Mouse (Mus musculus): ENCODE results near the gene Arg2. TPM values are rescaled to one million over a fixed set of nuclear protein-coding genes. Genes with fewer than 3 reads are reported as not detected.
"Not testable (repeated sequence)": the region's sequence is repeated elsewhere in the genome, so short reads cannot be mapped to it uniquely, and the experiment has no call there.

The Arg2 gene
- polyA plus RNA-seq, 1 experiment from 2014 or later = 0.08 TPM

GRCm38 (mm10) chr12:79172019-79172941 lies 41.7 kb downstream of the Arg2 start, which contains the start of gene Vti1b:
Gene Vti1b, minus strand, starts transcription at chr12:79172667.
- WGBS (ENCODE audit: insufficient replicate concordance) = under 1% methylated on average over 73 of the region's 73 CpGs
- Histone ChIP-seq H3K4me2 (peak within 1 kb of the TSS; percentile 81), H3K36me3 (peaks cover 35% of the 10 kb centered on the region), H3K27ac (peak within 1 kb of the TSS; percentile 89), H3K9me3 (replicated peaks) (no peaks in the 10 kb centered on the region), H3K4me1 (peaks cover 26% of the 10 kb centered on the region), H3K27me3 (replicated peaks) (no peaks in the 10 kb centered on the region), H3K9ac (peak within 1 kb of the TSS; percentile 89), H3K4me3 (peak within 1 kb of the TSS; percentile 94)
- ATAC-seq = peak; percentile 97

GRCm38 (mm10) chr12:79173721-79174120 lies 43.1 kb downstream of the Arg2 start:
- Histone ChIP-seq H3K27me3 (replicated peaks) (no peaks in the 10 kb centered on the region), H3K4me3 (no peak overlapping the region), H3K9ac (peak overlapping the region; percentile 10; the same call in 1 of the 2 replicates), H3K4me1 (peaks cover 26% of the 10 kb centered on the region), H3K27ac (peak overlapping the region; percentile 72), H3K4me2 (peak overlapping the region; percentile 44), H3K9me3 (replicated peaks) (no peaks in the 10 kb centered on the region), H3K36me3 (peaks cover 47% of the 10 kb centered on the region)
- no peak for ATAC-seq
- WGBS (ENCODE audit: insufficient replicate concordance) = 27% methylated on average over 5 of the region's 5 CpGs

GRCm38 (mm10) chr12:79175998-79176397 lies 45.4 kb downstream of the Arg2 start:
- Histone ChIP-seq H3K9me3 (replicated peaks) (no peaks in the 10 kb centered on the region), H3K36me3 (peaks cover 54% of the 10 kb centered on the region), H3K4me2 (no peak overlapping the region), H3K4me3 (no peak overlapping the region), H3K27ac (no peak overlapping the region), H3K9ac (no peak overlapping the region), H3K27me3 (replicated peaks) (no peaks in the 10 kb centered on the region), H3K4me1 (peaks cover 21% of the 10 kb centered on the region)
- ATAC-seq = no peak
- WGBS (ENCODE audit: insufficient replicate concordance) = 83% methylated on average over 5 of the region's 5 CpGs

GRCm38 (mm10) chr12:79185160-79185559 lies 54.6 kb downstream of the Arg2 start:
- H3K4me2 ChIP-seq; H3K27me3 ChIP-seq (replicated peaks); ATAC-seq; H3K9me3 ChIP-seq (replicated peaks); H3K27ac ChIP-seq; H3K4me3 ChIP-seq; H3K9ac ChIP-seq: not testable (repeated sequence)
- peaks cover 17% of the 10 kb centered on the region for H3K4me1 ChIP-seq
- WGBS (ENCODE audit: insufficient replicate concordance) = 72% methylated on average over 5 of the region's 6 CpGs
- peaks cover 87% of the 10 kb centered on the region for H3K36me3 ChIP-seq

- Histone ChIP-seq H3K4me2 (peak overlapping the region; percentile 91), H3K4me3 (peak overlapping the region; percentile 78), H3K9ac (peak overlapping the region; percentile 77), H3K27ac (peak overlapping the region; percentile 86), H3K4me1 (peaks cover 23% of the 10 kb centered on the region), H3K36me3 (peaks cover 31% of the 10 kb centered on the region), H3K27me3 (replicated peaks) (no peaks in the 10 kb centered on the region), H3K9me3 (replicated peaks) (no peaks in the 10 kb centered on the region)
- WGBS (ENCODE audit: insufficient replicate concordance) = 0% methylated on average over 18 of the region's 18 CpGs
- ATAC-seq = peak; percentile 97
Measured at GRCm38 (mm10) chr12:79190931-79191673, 60.5 kb downstream of the Arg2 start.

- no peaks in the 10 kb centered on the region for H3K27me3 ChIP-seq (replicated peaks)
- ATAC-seq = peak; percentile 77
- peak overlapping the region; percentile 77 for H3K9ac ChIP-seq
- peak overlapping the region; percentile 86 for H3K27ac ChIP-seq
- H3K9me3 ChIP-seq (replicated peaks) = no peaks in the 10 kb centered on the region
- peaks cover 25% of the 10 kb centered on the region for H3K36me3 ChIP-seq
- 7% methylated on average over 14 of the region's 14 CpGs for WGBS (ENCODE audit: insufficient replicate concordance)
- H3K4me3 ChIP-seq = peak overlapping the region; percentile 78
- peak overlapping the region; percentile 91 for H3K4me2 ChIP-seq
- peaks cover 23% of the 10 kb centered on the region for H3K4me1 ChIP-seq
Measured at GRCm38 (mm10) chr12:79191701-79192100, 61.1 kb downstream of the Arg2 start.

- H3K4me3 ChIP-seq = peak within 1 kb of the TSS; percentile 78
- H3K9me3 ChIP-seq (replicated peaks) = no peaks in the 10 kb centered on the region
- no peak for ATAC-seq
- H3K4me1 ChIP-seq = peaks cover 23% of the 10 kb centered on the region
- peak within 1 kb of the TSS; percentile 77 for H3K9ac ChIP-seq
- peaks cover 20% of the 10 kb centered on the region for H3K36me3 ChIP-seq
- peak within 1 kb of the TSS; percentile 86 for H3K27ac ChIP-seq
- H3K27me3 ChIP-seq (replicated peaks) = no peaks in the 10 kb centered on the region
- 61% methylated on average over 6 of the region's 6 CpGs for WGBS (ENCODE audit: insufficient replicate concordance)
- peak within 1 kb of the TSS; percentile 91 for H3K4me2 ChIP-seq
Measured at GRCm38 (mm10) chr12:79192193-79192592, 61.6 kb downstream of the Arg2 start, which contains the start of gene Rdh11. Gene Rdh11, minus strand, starts transcription at chr12:79192293.

- WGBS (ENCODE audit: insufficient replicate concordance) = 1% methylated on average over 3 of the region's 3 CpGs
- no peak overlapping the region for H3K9ac ChIP-seq
- no peak overlapping the region for H3K27ac ChIP-seq
- peaks cover 23% of the 10 kb centered on the region for H3K4me1 ChIP-seq
- no peaks in the 10 kb centered on the region for H3K27me3 ChIP-seq (replicated peaks)
- no peaks in the 10 kb centered on the region for H3K9me3 ChIP-seq (replicated peaks)
- ATAC-seq = no peak
- peaks cover 8% of the 10 kb centered on the region for H3K36me3 ChIP-seq
- H3K4me3 ChIP-seq = no peak overlapping the region
- no peak overlapping the region for H3K4me2 ChIP-seq
Measured at GRCm38 (mm10) chr12:79193441-79193840, 62.9 kb downstream of the Arg2 start.

GRCm38 (mm10) chr12:79197105-79197504 lies 66.5 kb downstream of the Arg2 start:
- Histone ChIP-seq H3K27me3 (replicated peaks) (no peaks in the 10 kb centered on the region), H3K4me3 (no peak overlapping the region), H3K27ac (no peak overlapping the region), H3K9ac (no peak overlapping the region), H3K4me2 (no peak overlapping the region), H3K4me1 (peaks cover under 1% of the 10 kb centered on the region; the same call in 1 of the 2 replicates), H3K9me3 (replicated peaks) (no peaks in the 10 kb centered on the region), H3K36me3 (no peaks in the 10 kb centered on the region)
- no peak for ATAC-seq
- 65% methylated on average over 5 of the region's 5 CpGs for WGBS (ENCODE audit: insufficient replicate concordance)

- ATAC-seq = no peak
- no peaks in the 10 kb centered on the region for H3K4me1 ChIP-seq
- no peaks in the 10 kb centered on the region for H3K9me3 ChIP-seq (replicated peaks)
- H3K4me2 ChIP-seq = no peak overlapping the region
- 34% methylated on average over 3 of the region's 3 CpGs for WGBS (ENCODE audit: insufficient replicate concordance)
- no peak overlapping the region for H3K27ac ChIP-seq
- no peaks in the 10 kb centered on the region for H3K36me3 ChIP-seq
- H3K4me3 ChIP-seq = no peak overlapping the region
- no peaks in the 10 kb centered on the region for H3K27me3 ChIP-seq (replicated peaks)
- H3K9ac ChIP-seq = no peak overlapping the region
Measured at GRCm38 (mm10) chr12:79201882-79202281, 71.3 kb downstream of the Arg2 start.

Data from liver, embryonic 12.5 days (tissue).